Mouse (Mus musculus) hindbrain, embryonic 13.5 days (tissue): ENCODE results near the gene 1700019D03Rik. TPM values are rescaled to one million over a fixed set of nuclear protein-coding genes. Genes with fewer than 3 reads are reported as not detected.
A peak's percentile ranks its signal among the peaks of the same experiment; 100 is the strongest.

Experiments
- ATAC-seq: fragments of 200-750 bp; cut with Nextera tagmentation; 2 replicates; pipeline ENCODE4 v1.8.0; 2017; ENCODE audit warnings: moderate TSS enrichment; ENCODE audit not compliant: low FRiP score
- H3K27ac ChIP-seq: fragments of 300-500 bp; sonication (generic); 2 replicates; pipeline ENCODE4 v1.5.1; 2015; ENCODE audit warnings: inconsistent platforms, mild to moderate bottlenecking, moderate library complexity
- H3K27me3 ChIP-seq: fragments of 300-500 bp; sonication (generic); 2 replicates; pipeline ENCODE4 v1.6.1; 2015; ENCODE audit warnings: mild to moderate bottlenecking, inconsistent platforms
- H3K36me3 ChIP-seq: fragments of 300-500 bp; sonication (generic); 2 replicates; pipeline ENCODE4 v1.6.1; 2015; ENCODE audit warnings: mild to moderate bottlenecking, inconsistent platforms
- H3K4me1 ChIP-seq: fragments of 300-500 bp; sonication (generic); replicated peaks from 2 replicates; pipeline ENCODE4 v1.6.1; 2015; ENCODE audit warnings: inconsistent platforms
- H3K4me2 ChIP-seq: fragments of 300-500 bp; sonication (generic); 2 replicates; pipeline ENCODE4 v1.6.1; 2015; ENCODE audit warnings: inconsistent platforms, mild to moderate bottlenecking, moderate library complexity
- H3K4me3 ChIP-seq: fragments of 300-500 bp; sonication (generic); 2 replicates; pipeline ENCODE4 v1.5.1; 2015; ENCODE audit warnings: mild to moderate bottlenecking, inconsistent platforms
- H3K9ac ChIP-seq: fragments of 300-500 bp; sonication (generic); 2 replicates; pipeline ENCODE4 v1.6.1; 2015; ENCODE audit warnings: mild to moderate bottlenecking, inconsistent platforms
- H3K9me3 ChIP-seq: fragments of 300-500 bp; sonication (generic); 2 replicates; pipeline ENCODE4 v1.6.1; 2016; ENCODE audit warnings: inconsistent platforms
- WGBS: fragments of 180-500 bp; shearing (Covaris S2); methylation state at CpG from one replicate; pipeline ENCODE4 v1.1.7; 2015; 5-methylcytosine and 5-hydroxymethylcytosine counted together
- polyA plus RNA-seq: library from polyadenylated mRNA; unstranded; fragments of >200 nt; fragmentation: Nextera tagmentation; extraction: Ambion mirVana; gene quantifications from 2 replicates; pipeline ENCODE4 v1.2.1, GENCODE M21; 2015

Gene 1700019D03Rik
- polyA plus RNA-seq: 2.4 and 3.1 TPM in 2 replicates

- no peaks in the 10 kb centered on the region for H3K4me1 ChIP-seq
- no peak for ATAC-seq
- no peak within 1 kb of the TSS for H3K4me2 ChIP-seq
- H3K9me3 ChIP-seq: no peaks in the 10 kb centered on the region
- WGBS: 62% methylated on average over 5 of the region's 5 CpGs
- no peak within 1 kb of the TSS for H3K27ac ChIP-seq
- H3K36me3 ChIP-seq: no peaks in the 10 kb centered on the region
- H3K9ac ChIP-seq: no peak within 1 kb of the TSS
- no peaks in the 10 kb centered on the region for H3K27me3 ChIP-seq
- no peak within 1 kb of the TSS for H3K4me3 ChIP-seq
These were observed at the start of gene 1700019D03Rik for GRCm38 (mm10) chr1:53020079-53020478. Gene 1700019D03Rik (minus strand): TSS chr1:53020179.

DNA sequence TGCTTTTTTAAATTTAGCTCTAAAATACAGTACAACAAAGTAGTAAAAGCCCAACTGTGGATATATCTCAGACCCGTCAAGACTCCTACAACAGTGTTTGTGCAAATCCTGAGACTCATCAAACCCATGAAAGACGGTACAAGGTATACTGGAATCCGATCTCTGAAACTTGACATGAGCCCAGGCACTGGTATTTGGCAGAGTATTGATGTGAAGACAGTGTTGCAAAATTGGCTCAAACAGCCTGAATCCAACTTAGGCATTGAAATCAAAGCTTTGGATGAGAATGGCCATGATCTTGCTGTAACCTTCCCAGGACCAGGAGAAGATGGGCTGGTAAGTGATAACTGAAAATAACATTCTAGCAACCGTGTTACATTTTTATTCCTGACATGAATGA is 43.9 kb upstream of the 1700019D03Rik start:
- peaks cover 6% of the 10 kb centered on the region for H3K4me1 ChIP-seq
- H3K9ac ChIP-seq: no peak overlapping the region
- H3K27ac ChIP-seq: no peak overlapping the region
- H3K36me3 ChIP-seq: no peaks in the 10 kb centered on the region
- 91% methylated on average over 4 of the region's 4 CpGs for WGBS
- H3K9me3 ChIP-seq: no peaks in the 10 kb centered on the region
- H3K4me3 ChIP-seq: no peak overlapping the region
- ATAC-seq: no peak
- H3K4me2 ChIP-seq: no peak overlapping the region
- no peaks in the 10 kb centered on the region for H3K27me3 ChIP-seq

DNA sequence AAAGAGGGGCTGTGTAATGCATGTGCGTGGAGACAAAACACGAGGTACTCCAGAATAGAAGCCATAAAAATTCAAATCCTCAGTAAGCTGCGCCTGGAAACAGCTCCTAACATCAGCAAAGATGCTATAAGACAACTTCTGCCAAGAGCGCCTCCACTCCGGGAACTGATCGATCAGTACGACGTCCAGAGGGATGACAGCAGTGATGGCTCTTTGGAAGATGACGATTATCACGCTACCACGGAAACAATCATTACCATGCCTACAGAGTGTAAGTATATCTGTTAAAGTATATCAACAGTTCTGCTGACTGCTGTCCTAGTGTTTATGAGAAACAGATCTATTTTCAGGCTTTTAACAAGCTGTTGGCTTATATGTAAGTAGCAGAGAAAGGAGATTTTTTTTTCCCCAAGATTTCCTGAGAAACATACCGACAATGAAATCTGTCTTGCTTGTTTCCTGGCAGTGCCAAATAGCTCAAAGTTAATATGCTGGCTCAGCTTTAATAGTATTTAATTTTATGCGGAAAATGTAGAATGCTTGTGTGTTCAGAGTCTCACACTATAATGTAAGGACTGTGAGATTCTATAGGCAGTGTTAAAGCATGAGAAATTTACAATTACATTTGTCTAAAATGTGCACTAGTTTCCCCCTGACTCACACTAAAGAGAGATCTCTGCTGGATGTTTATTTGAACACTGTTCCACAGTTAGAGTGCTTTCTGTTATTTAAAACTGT is 42.1 kb upstream of the 1700019D03Rik start:
- peak; percentile 63; the same call in 1 of the 2 replicates for ATAC-seq
- Histone ChIP-seq H3K4me1 (peaks cover 6% of the 10 kb centered on the region), H3K27me3 (no peaks in the 10 kb centered on the region), H3K4me2 (no peak overlapping the region), H3K27ac (no peak overlapping the region), H3K4me3 (no peak overlapping the region), H3K9ac (no peak overlapping the region), H3K9me3 (no peaks in the 10 kb centered on the region), H3K36me3 (no peaks in the 10 kb centered on the region)
- WGBS: 51% methylated on average over 13 of the region's 13 CpGs

DNA sequence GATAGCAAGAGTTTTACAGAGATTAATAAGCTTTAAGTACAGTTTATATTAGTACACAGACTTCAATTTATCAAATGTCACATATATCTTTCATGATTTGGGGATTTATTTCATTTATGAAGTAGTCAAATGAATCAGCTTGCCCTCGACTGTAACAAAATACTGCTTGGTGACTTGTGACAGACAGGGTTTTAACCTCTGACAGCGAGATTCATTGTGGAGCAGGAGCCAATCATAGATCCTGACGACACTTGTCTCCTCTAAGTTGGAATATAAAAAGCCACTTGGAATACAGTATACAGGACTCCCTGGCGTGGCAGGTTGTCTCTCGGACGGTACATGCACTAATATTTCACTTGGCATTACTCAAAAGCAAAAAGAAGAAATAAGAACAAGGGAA is 41.4 kb upstream of the 1700019D03Rik start, which contains the start of gene Mstn:
Mstn (plus strand) TSS at position 301 of the 400 bp plus-strand sequence.
- WGBS: 59% methylated on average over 6 of the region's 6 CpGs
- H3K9ac ChIP-seq: no peak within 1 kb of the TSS

GRCm38 (mm10) chr1:53060499-53060898 is 40.5 kb upstream of the 1700019D03Rik start:
- Histone ChIP-seq H3K36me3 (no peaks in the 10 kb centered on the region), H3K4me1 (peaks cover 6% of the 10 kb centered on the region), H3K4me2 (no peak overlapping the region), H3K27me3 (no peaks in the 10 kb centered on the region), H3K27ac (no peak overlapping the region), H3K9ac (no peak overlapping the region), H3K9me3 (no peaks in the 10 kb centered on the region), H3K4me3 (no peak overlapping the region)
- ATAC-seq: no peak
- 40% methylated on average over 8 of the region's 8 CpGs for WGBS

More for the DNA sequence above, 41.4 kb upstream of the 1700019D03Rik start, which contains the start of gene Mstn:
- Histone ChIP-seq H3K4me3 (no peak within 1 kb of the TSS), H3K9me3 (no peaks in the 10 kb centered on the region), H3K27me3 (no peaks in the 10 kb centered on the region), H3K4me1 (peaks cover 6% of the 10 kb centered on the region), H3K27ac (no peak within 1 kb of the TSS), H3K4me2 (no peak within 1 kb of the TSS), H3K36me3 (no peaks in the 10 kb centered on the region)
- ATAC-seq: no peak

GRCm38 (mm10) chr1:53059106-53059505 is 39.1 kb upstream of the 1700019D03Rik start:
- WGBS: 83% methylated on average over 5 of the region's 5 CpGs
- H3K4me3 ChIP-seq: no peak overlapping the region
- no peak overlapping the region for H3K9ac ChIP-seq
- no peak overlapping the region for H3K4me2 ChIP-seq
- peaks cover 6% of the 10 kb centered on the region for H3K4me1 ChIP-seq
- ATAC-seq: no peak
- H3K27ac ChIP-seq: no peak overlapping the region
- no peaks in the 10 kb centered on the region for H3K36me3 ChIP-seq
- H3K9me3 ChIP-seq: no peaks in the 10 kb centered on the region
- no peaks in the 10 kb centered on the region for H3K27me3 ChIP-seq

DNA sequence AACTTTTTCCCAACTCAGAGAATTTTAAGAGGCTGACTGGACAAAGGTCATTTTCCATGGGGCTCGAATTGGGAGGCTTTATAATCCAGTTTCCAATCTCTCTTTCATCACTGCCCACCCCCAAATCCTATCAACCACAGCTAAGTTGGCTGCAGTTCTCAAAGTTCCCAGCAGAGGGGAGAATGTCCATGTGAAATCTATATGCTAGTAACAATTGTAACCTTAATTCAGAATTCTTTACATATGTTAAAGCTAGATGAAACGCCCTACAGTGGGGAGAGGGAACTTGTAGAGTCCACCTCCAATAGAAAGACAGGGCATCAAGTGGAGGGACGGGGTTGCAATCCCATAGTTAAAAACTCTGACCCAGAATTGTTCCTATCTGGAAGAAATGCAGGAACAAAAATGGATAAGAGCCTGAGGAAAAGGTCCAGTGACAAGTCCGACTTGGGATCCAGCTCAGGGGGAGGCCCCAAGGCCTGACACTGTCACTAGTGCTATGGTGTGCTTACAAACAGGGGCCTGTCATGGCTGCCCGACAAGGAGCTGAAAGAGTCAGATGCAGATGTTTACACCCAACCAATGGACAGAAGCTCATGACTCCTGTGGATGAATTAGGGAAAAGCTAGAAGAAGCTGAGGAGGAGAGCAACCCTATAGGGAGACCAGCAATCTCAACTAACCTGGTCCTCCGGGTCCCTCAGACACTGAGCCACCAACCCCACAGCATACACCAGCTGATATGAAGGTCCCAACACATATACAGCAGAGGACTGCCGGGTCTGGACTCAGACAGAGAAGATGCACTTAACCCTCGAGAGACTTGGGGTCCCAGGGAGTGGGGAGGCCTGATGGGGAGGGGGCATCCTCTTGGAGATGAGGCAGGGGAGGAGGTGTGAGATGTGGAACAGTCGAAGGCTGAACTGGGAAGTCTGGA is 33.4 kb upstream of the 1700019D03Rik start:
- Histone ChIP-seq H3K9me3 (no peaks in the 10 kb centered on the region), H3K9ac (no peak overlapping the region), H3K27ac (no peak overlapping the region), H3K27me3 (no peaks in the 10 kb centered on the region), H3K4me2 (no peak overlapping the region), H3K36me3 (no peaks in the 10 kb centered on the region), H3K4me3 (no peak overlapping the region), H3K4me1 (no peaks in the 10 kb centered on the region)
- peak; percentile 78 for ATAC-seq
- 52% methylated on average over 9 of the region's 9 CpGs for WGBS

- no peaks in the 10 kb centered on the region for H3K9me3 ChIP-seq
- H3K27me3 ChIP-seq: no peaks in the 10 kb centered on the region
- no peak overlapping the region for H3K4me2 ChIP-seq
- WGBS: 82% methylated on average over 8 of the region's 8 CpGs
- ATAC-seq: no peak
- H3K36me3 ChIP-seq: no peaks in the 10 kb centered on the region
- no peaks in the 10 kb centered on the region for H3K4me1 ChIP-seq
- no peak overlapping the region for H3K9ac ChIP-seq
- no peak overlapping the region for H3K27ac ChIP-seq
- no peak overlapping the region for H3K4me3 ChIP-seq
These were observed 29.9 kb upstream of the 1700019D03Rik start for GRCm38 (mm10) chr1:53049763-53050427.

GRCm38 (mm10) chr1:53037443-53037871 is 17.5 kb upstream of the 1700019D03Rik start:
- no peaks in the 10 kb centered on the region for H3K9me3 ChIP-seq
- H3K27me3 ChIP-seq: no peaks in the 10 kb centered on the region
- ATAC-seq: no peak
- H3K4me3 ChIP-seq: no peak overlapping the region
- H3K9ac ChIP-seq: no peak overlapping the region
- no peak overlapping the region for H3K27ac ChIP-seq
- 96% methylated on average over 5 of the region's 5 CpGs for WGBS
- H3K4me1 ChIP-seq: no peaks in the 10 kb centered on the region
- H3K4me2 ChIP-seq: no peak overlapping the region
- no peaks in the 10 kb centered on the region for H3K36me3 ChIP-seq

- no peaks in the 10 kb centered on the region for H3K27me3 ChIP-seq
These were observed 12.6 kb upstream of the 1700019D03Rik start for GRCm38 (mm10) chr1:53032550-53032949.

GRCm38 (mm10) chr1:53018746-53019505 is 1.1 kb downstream of the 1700019D03Rik start:
- no peak for ATAC-seq
- no peak overlapping the region for H3K9ac ChIP-seq
- H3K9me3 ChIP-seq: no peaks in the 10 kb centered on the region
- no peak overlapping the region for H3K4me2 ChIP-seq
- H3K4me1 ChIP-seq: no peaks in the 10 kb centered on the region
- H3K27me3 ChIP-seq: no peaks in the 10 kb centered on the region
- 59% methylated on average over 3 of the region's 3 CpGs for WGBS
- H3K36me3 ChIP-seq: no peaks in the 10 kb centered on the region
- no peak overlapping the region for H3K4me3 ChIP-seq
- H3K27ac ChIP-seq: no peak overlapping the region

More at GRCm38 (mm10) chr1:53032550-53032949, 12.6 kb upstream of the 1700019D03Rik start:
- no peak overlapping the region for H3K27ac ChIP-seq
- H3K9me3 ChIP-seq: no peaks in the 10 kb centered on the region
- H3K4me2 ChIP-seq: no peak overlapping the region
- ATAC-seq: no peak
- H3K36me3 ChIP-seq: no peaks in the 10 kb centered on the region
- H3K9ac ChIP-seq: no peak overlapping the region
- H3K4me1 ChIP-seq: no peaks in the 10 kb centered on the region
- H3K4me3 ChIP-seq: no peak overlapping the region
